Mouse (Mus musculus): ENCODE data around the gene Mrap2. TPM values are rescaled to one million over a fixed set of nuclear protein-coding genes. Genes with fewer than 3 reads are reported as not detected.

Mrap2 gene
- total RNA-seq, 1 experiment from 2014 or later = not detected

DNA sequence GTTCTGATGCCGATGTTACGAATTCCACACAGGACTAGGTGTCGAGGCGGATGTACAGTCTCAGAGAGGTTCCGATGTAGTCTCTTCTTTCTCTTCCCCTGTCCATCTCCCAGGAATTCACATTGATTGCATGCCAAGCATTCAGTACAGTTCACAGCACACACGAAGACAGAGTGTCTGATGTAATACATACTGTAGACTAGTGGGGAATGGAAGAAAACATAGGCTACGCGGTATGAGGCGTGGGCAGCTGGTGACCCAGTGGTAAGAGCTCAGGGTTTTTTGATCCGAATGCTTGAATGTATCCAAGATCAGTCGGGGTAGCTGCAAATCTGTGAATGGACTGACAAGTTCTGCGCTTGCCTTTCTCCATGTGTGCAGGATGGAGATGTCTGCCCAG lies 25.0 kb downstream of the Mrap2 start:
- ATAC-seq (ENCODE audit: extremely low read depth, insufficient number of reproducible peaks, low FRiP score, poor library complexity, severe bottlenecking) = no peak

DNA sequence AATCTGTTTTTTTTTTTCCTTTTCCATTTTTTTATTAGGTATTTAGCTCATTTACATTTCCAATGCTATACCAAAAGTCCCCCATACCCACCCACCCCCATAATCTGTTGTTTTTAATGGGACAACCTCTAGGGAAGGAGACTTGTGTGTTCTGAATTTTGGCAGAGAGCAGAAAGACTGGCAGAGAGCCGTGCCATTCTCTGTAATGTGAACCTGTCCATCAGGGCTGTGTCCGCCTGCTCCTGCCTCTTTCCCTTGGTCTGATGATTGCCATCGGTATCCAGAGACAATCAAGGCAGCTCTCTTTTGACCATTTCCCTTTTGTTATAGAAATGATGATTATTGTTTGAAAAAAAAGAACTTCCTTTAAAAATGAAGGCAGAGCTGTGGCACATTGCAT lies 26.8 kb downstream of the Mrap2 start:
- ATAC-seq (ENCODE audit: extremely low read depth, insufficient number of reproducible peaks, low FRiP score, poor library complexity, severe bottlenecking) = no peak

DNA sequence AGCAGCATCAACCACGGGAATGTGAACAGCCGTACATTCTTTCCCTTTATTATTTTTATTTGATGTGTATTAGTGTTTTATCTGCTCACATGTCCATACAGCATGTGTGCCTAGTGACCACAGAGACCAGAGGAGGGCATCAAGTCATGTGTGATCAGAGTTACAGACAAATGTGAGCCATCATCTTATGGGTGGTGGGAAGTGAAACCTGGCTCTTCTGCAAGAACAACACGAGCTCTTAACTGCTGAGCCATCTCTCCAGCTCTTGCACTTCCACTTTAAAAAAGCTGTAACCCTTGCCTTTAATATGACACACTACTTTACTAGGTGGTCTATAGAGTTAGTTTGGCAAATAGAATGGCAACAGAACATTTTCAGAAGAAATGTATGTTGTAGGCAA lies 27.4 kb downstream of the Mrap2 start:
- no peak for ATAC-seq (ENCODE audit: extremely low read depth, insufficient number of reproducible peaks, low FRiP score, poor library complexity, severe bottlenecking)

DNA sequence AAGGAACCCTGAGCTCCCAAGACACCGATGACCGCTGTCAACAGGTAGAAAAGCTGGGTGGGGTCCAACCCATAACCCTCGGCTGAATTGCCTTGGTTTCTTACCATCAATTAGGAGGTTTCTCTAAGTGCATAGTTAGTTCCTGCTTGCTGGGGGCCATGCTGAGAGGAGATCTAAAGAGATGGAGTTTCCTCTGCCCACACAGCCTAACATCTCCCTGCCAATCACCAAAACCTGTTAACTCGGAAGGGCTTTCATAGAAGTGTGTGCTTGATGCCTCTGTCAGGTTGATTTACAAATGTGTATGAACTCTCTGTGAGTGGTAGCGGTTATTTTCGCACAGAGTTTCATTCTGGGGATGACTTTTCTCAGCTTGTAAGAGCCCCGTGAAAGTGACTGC lies 34.4 kb downstream of the Mrap2 start:
- ATAC-seq (ENCODE audit: extremely low read depth, insufficient number of reproducible peaks, low FRiP score, poor library complexity, severe bottlenecking) = no peak

DNA sequence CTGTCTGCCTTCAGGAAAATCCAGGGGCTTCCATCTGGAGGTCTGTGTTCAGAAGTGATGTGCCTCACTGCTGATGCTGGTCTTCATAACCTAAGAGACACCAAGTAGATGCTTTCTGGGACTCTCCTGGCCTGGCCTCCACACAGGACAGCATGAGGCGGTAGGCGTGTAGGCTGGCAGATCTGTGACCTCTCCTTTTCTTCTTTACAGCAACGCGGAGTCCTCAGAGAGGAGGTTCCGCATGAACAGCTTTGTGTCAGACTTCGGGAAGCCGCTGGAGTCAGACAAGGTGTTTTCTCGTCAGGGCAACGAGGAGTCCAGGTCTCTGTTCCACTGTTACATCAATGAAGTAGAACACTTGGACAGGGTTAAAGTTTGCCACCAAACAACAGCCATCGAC lies 38.1 kb downstream of the Mrap2 start:
- no peak for ATAC-seq (ENCODE audit: extremely low read depth, insufficient number of reproducible peaks, low FRiP score, poor library complexity, severe bottlenecking)

DNA sequence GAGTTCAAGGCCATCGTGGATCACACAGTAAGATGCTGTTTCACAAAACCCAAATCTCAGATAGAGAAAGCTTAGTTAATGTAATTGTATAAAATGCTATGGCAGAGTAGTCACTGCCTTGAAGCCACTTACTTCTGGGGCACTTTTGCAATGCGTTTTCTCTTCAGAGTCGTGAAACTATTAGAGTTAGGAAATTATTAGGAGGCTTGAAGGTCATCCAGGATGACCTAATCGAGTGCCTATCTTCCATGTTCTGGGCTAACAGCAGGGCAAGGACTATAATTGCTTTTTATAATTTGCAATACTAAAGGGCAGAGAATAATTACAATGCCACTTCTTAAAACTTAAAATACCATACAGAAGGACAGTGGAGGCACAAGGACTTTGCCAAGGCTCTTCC lies 43.2 kb downstream of the Mrap2 start:
- ATAC-seq (ENCODE audit: extremely low read depth, insufficient number of reproducible peaks, low FRiP score, poor library complexity, severe bottlenecking) = no peak

DNA sequence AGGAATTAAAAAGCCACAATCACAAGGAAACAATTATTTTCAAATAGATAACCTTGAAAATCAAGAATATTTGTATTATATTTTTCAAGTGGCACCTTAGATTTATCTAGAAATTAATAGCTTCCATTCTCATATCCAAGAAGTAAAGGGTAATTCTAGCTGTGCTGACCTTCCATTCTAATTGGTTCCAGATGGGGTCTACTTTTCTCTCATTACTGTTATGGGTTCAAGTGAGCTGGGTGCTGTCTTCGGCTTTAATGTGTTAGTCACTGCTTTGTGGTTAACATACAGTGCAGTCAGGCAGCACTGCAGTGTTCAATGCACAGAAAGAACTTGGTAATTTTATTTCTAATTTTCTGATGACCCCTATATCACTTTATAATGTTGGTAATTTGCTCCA lies 49.6 kb downstream of the Mrap2 start:
- ATAC-seq (ENCODE audit: extremely low read depth, insufficient number of reproducible peaks, low FRiP score, poor library complexity, severe bottlenecking) = no peak

DNA sequence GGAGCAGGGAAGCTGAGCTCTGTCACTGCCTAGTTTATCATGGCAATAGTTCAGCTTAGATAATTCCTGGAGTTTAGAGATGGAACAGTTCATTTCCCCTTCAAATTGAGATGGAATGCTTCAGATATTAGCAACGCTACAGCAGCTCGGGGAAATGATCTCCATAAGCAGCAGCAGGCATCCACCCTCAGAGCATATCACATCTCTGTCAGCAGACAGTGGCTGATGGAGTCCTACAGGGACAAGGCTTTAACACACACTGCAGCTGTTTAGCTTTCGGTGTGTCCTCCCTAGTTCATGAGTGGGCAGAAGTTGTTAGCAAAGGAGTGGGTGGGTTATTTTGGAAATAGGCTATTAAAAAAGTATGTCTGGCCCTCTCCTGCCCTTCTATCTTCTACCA lies 53.2 kb downstream of the Mrap2 start:
- no peak for ATAC-seq (ENCODE audit: extremely low read depth, insufficient number of reproducible peaks, low FRiP score, poor library complexity, severe bottlenecking)

DNA sequence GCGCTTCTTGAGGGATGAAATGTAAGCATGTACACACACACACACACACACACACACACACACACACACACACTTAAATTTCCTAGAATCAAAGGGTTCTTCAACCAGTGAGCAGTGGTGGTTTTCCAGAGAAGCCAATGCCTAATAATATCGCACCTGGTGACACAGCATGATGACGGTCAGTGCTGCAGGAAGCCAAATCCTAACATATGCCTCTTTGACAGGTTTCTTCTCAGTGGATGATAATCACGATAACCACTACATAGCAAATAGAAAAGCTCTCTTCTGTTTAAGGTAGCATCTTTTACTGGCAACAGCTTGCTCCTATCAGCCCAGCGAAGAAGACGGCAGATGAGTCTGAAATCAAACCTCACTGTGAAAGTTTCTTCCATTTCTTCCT lies 53.9 kb downstream of the Mrap2 start:
- no peak for ATAC-seq (ENCODE audit: extremely low read depth, insufficient number of reproducible peaks, low FRiP score, poor library complexity, severe bottlenecking)

DNA sequence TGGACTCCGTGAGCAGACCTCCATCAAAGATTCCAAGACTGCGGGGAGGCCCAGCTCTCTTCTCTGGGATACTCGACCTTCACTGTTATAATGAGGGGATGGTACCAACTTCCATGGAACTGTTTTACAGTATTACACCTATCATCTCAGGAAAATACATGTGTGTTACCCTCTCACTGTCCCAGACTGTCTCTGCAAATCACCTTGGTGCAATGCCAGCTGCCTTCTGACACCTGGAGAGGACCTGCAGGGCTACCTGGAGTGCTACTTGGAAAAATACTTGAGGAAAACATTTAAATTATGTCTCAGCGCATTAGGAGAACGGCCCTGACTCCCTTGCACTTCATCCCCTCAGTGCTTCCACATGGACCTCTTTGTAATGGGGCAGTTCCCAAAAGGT lies 56.3 kb downstream of the Mrap2 start:
- ATAC-seq (ENCODE audit: extremely low read depth, insufficient number of reproducible peaks, low FRiP score, poor library complexity, severe bottlenecking) = no peak

DNA sequence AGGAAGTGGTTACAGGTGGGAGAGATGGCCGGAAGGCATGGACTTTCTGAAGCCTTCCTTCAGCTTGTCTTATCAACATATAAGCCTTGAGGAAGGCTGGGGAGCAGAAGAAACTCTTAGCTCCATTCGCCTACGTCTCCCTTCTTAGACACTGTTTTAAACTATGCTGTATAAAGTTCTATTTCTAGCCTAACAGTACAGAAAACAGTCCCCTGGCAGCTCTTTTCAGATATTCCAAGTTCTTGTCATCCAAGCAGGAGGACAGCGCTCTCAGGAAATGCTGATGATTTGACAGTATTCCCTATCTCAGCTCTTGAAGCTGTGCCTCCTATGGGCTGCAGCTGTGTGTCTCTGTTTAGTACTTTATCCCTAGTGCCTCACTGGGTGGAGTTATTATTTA lies 56.8 kb downstream of the Mrap2 start:
- ATAC-seq (ENCODE audit: extremely low read depth, insufficient number of reproducible peaks, low FRiP score, poor library complexity, severe bottlenecking) = no peak

DNA sequence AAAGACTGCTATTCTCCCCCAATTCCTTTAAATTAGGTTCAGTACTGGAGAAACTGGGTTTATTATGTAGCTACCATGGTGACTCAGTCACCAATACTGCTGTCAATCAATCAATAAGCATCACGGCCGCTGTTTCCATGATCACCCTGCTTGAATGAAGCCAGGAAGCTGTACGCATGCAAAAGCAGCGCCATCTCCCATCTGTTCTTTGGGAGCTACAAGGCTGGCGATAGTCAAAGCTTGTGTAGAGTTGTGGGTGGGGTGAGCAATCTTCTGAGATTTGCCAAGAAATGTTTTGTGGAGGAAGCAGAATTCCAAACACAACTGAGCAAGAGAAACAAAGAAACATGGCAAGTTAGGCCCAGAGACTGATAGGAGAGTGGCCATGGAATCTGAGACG lies 58.3 kb downstream of the Mrap2 start:
- ATAC-seq (ENCODE audit: extremely low read depth, insufficient number of reproducible peaks, low FRiP score, poor library complexity, severe bottlenecking) = no peak

DNA sequence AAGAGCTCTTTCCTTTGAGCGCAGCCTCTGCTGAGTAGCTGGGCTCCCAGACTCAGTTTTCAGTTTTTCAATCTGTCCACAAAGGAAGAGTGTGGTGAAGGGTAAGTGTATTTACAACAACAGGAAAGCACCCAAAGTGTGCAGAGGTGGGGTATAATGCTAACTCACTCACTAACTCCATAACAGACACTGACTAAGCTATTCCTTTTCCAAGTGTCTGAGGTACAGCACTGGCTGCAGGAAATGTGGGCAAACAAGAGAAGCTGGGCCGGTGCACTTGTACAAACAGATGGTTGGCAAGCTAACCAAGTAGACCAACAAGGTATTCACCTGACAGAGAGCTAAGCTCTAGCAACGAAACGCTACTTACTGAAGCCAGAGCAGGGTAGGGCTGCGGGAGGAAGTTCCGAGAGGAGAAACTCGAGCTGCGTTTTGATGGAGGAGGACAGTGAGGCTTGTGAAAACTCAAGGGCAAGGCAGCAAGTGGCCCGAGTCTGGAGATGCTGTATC lies 66.8 kb downstream of the Mrap2 start:
- no peak for ATAC-seq (ENCODE audit: extremely low read depth, insufficient number of reproducible peaks, low FRiP score, poor library complexity, severe bottlenecking)

DNA sequence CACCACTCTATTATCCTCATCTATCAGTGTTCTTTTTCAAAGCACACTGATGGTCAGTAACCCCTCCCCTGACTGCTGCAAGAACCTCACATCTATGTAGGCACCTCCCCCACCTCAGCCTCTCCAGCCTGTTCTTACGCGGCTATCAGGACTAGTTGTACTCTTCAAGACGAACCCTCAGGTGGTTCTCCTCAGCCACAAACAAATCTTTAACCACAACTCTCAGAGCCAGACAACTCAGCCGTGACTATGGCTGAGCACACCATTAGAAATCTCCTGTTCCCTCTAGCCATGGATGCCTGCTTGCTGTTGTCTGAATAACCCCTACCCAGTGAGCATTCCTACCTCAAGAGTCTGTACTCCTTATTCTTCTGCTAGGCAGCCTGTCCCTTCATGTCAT lies 69.1 kb downstream of the Mrap2 start:
- ATAC-seq (ENCODE audit: extremely low read depth, insufficient number of reproducible peaks, low FRiP score, poor library complexity, severe bottlenecking) = no peak

Other genes starting within 250 kb of the Mrap2 start
- not detected in 2 replicates for gene Ripply2, start 128.8 kb upstream of the Mrap2 start, total RNA-seq (2017)
- gene Cyb5r4, start 122.3 kb upstream of the Mrap2 start, total RNA-seq (2017) = 140 and 151 TPM in 2 replicates
- 16.6 and 19.1 TPM in 2 replicates for gene Cep162, start 111.2 kb downstream of the Mrap2 start, total RNA-seq (2017)